Mouse (Mus musculus) frontal cortex, postnatal 14 days (tissue): ENCODE results near the gene Krr1.
"Not testable (repeated sequence)": the region's sequence is repeated elsewhere in the genome, so short reads cannot be mapped to it uniquely, and the experiment has no call there.

Experiments
- DNase-seq, 2 experiments: peaks; one replicate each; pipeline ENCODE4 v3.0.0; 2022; ENCODE audit warnings: low spot score in 2 of 2

The Krr1 gene

DNA sequence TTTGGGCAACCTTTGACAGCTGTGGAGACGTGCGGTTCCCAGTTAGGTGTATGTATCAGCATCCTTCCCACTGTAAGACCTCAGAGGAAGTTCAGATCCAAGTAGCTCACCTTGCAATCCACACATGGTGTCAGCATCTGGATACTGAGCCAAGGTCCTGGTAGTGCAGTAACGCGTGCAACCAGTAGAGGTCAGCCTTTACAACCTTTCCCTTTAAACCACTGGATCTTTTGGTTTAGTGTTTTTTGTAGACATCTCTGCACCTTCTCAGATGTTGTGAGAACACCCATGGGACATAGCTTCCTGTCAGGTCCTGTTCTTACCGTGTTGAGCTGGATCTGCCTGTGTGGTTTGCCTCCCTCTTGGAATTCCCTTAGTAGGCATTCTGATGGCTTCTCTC is 5.1 kb downstream of the Krr1 start:
- DNase-seq, result peak; percentile 15 to 63

- no peak for DNase-seq
Measured at GRCm38 (mm10) chr10:111983070-111983469, 10.6 kb downstream of the Krr1 start.

- no peak for DNase-seq
Measured at GRCm38 (mm10) chr10:111986453-111986852, 14.0 kb downstream of the Krr1 start.

- DNase-seq, result no peak
Measured at GRCm38 (mm10) chr10:111995803-111996548, 23.5 kb downstream of the Krr1 start.

- no peak for DNase-seq
Measured at GRCm38 (mm10) chr10:111996549-111996904, 24.1 kb downstream of the Krr1 start.

DNA sequence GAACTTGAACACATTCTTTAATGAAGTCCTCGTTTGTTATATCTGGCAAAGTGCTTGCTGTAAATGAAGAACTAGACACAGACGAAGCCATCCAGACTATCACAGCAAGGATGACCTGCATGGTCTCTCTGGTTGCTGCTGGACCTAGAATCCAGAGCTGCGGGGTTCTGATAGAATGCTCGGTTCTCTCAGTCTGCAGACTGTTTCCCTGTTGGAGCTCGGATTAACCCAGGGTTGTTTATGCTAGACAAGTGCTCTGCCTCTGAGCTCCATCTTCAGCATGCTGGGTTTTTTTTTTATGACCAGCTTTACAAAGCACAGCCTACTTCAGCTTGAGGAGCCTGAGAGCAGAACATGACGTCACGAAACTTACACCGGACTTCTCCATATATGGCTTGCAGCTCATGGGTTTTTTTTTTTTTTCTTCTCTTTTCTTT is 24.5 kb downstream of the Krr1 start:
- DNase-seq, result no peak

- DNase-seq, result no peak
Measured at GRCm38 (mm10) chr10:111997671-111998070, 25.2 kb downstream of the Krr1 start.

- no peak for DNase-seq
Measured at GRCm38 (mm10) chr10:111999765-112000164, 27.3 kb downstream of the Krr1 start.

DNA sequence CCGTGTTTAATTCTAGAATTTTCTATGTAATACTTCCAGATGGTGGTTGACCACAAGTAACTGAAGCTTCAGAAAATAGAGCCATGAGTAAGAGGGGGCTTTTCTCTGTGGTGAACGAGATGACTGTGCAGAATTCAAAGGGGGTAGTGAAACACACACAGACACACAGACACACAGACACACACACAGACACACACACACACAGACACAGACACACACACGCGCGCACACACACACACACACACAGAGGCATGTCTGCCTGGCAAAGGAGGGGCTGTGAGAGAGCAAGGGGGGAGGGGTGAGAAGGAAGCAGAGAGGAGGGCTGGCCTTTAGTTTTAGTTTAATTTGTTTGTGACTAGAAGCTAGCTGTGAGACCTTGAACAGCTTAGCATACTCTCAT is 28.1 kb downstream of the Krr1 start:
- DNase-seq, result no peak

GRCm38 (mm10) chr10:112001350-112001749 is 28.9 kb downstream of the Krr1 start:
- DNase-seq, result no peak

DNA sequence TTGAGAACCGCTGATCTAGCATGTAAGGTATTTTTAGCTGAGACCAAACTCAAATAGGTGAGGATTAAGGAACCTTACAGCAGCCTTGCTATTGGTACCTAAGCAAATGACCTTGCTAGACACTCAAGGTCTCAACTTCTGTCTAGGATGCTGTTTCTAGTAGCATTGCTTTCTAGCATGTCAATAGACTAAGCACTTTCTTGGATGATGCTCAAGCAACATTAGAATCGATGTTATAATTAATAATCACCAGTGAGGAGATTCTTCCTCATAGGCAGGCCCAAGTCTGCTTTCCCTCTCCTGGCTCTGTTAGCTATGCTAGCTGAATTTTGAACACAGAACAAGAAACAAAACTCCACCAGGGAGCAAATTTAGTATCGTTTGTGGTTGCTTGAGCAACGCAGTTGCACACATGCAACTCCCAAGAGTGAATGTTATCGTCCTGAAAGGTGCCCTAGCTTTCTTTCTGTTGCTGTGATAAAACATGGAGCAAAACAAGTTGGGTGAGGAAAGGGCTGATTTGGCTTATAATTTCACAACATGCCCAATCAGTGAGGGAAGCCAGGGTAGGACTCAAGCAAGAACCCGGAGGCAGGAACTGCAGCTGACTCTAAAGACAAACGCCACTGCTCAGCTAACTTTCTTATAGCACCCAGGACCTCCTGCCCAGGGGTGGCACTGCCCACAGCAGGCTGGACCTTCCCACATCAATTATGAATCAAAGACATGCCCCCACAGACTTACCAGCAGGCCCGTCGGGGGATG is 29.5 kb downstream of the Krr1 start:
- DNase-seq, result no peak

- no peak for DNase-seq
Measured at GRCm38 (mm10) chr10:112002544-112003215, 30.2 kb downstream of the Krr1 start, which contains the start of gene Glipr1. Gene Glipr1 (minus strand): TSS chr10:112002631.

DNA sequence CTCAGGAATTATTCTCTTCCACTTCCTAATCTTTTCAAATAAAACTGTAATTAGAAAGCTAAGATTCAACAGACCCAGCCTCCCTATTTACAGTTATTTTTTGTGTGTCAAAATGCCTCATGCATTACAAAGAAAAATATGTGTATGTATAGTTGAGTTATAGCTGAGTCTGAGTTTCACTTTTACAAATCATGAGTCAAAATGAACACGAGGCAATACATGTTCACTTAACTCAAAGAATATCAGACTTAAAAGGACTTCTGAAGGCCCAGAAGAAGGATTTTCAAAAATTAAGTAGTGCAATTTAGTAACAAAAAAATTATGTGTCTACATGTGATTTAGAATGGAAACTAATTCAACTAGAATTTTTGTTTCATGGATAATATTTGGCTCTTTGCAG is 37.0 kb downstream of the Krr1 start:
- not testable (repeated sequence) for DNase-seq

DNA sequence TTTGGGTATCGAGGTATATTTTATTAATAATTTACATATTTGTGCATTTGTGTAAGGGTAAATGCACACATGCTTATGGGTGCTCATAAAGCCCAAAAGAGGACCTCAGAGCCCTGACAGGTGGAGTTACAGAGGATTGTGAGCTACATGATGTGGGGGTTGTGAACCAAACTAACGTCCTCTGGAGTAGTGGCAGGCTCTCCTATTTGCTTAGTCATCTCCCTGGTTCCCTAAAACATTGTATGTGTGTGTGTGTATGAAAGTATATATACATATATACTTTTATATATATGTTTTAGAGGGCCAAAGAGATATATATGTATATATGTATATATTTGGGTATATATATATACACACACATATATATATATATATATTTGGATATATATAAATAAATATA is 51.1 kb downstream of the Krr1 start:
- DNase-seq, result no peak

- not testable (repeated sequence) for DNase-seq
Measured at GRCm38 (mm10) chr10:112028689-112029088, 56.2 kb downstream of the Krr1 start.
